Mouse (Mus musculus) urinary bladder, postnatal 4 days (tissue): ENCODE data around the gene Cngb1.

Experiments
- DNase-seq, 2 experiments: peaks; one replicate each; pipeline ENCODE4 v3.0.0; 2021 to 2022; ENCODE audit warnings: low spot score in 2 of 2

Gene Cngb1

DNA sequence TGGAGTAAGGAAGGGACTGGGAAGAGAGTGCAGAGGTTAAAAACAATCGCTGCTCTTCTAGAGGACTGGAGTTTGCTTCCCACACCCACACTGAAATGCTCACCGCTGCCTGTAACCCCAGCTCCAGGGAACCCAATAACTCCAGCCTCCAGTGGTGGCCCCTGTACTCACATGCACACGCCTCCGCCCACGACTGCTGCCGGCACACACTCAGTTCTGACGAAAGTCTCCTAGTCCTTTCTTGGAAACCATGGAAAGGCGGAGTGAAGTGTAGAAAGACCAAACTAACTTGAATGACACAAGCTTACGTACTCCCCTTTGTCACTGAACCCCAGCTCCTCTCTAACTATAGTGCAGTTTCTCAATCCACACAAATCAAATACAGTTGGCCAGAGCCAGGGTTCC is 106.4 kb downstream of the Cngb1 start:
- no peak for DNase-seq

GRCm38 (mm10) chr8:95195728-95196127 is 110.7 kb downstream of the Cngb1 start:
- no peak for DNase-seq

- no peak for DNase-seq
Measured at GRCm38 (mm10) chr8:95191497-95192175, 114.7 kb downstream of the Cngb1 start.
